In genomic region chrX:112947521-112947920, GRCm38 (mm10) we compare ENCODE assay signal across 16 mouse cellular contexts.
"Had no signal": no experiment of that assay in that cellular context is flagged by ENCODE, and none has a peak within 500 bp of the region (broad histone marks: within the 10 kb centered on the region; RNA-seq: fewer than 3 reads in every experiment).

No protein-coding gene starts in this region.

- H3K9me3 ChIP-seq: midbrain, embryonic 10.5 days; midbrain, embryonic 12.5 days; neural tube, embryonic 12.5 days; stomach, embryonic 15.5 days had no signal

- ATAC-seq: midbrain, embryonic 16.5 days had no signal

- H3K4me1 ChIP-seq: midbrain, embryonic 10.5 days; midbrain, embryonic 12.5 days; neural tube, embryonic 12.5 days; stomach, embryonic 15.5 days had no signal

- H3K4me3 ChIP-seq: midbrain, embryonic 10.5 days; midbrain, embryonic 12.5 days; myocyte; neural tube, embryonic 12.5 days; stomach, embryonic 15.5 days had no signal

- H3K27ac ChIP-seq: midbrain, embryonic 10.5 days; midbrain, embryonic 12.5 days; neural tube, embryonic 12.5 days; stomach, embryonic 15.5 days; stomach, postnatal 0 days had no signal

- H3K9ac ChIP-seq: lung, embryonic 14.5 days; midbrain, embryonic 12.5 days; neural tube, embryonic 12.5 days; stomach, embryonic 15.5 days had no signal

- H3K27me3 ChIP-seq: midbrain, embryonic 12.5 days; neural tube, embryonic 12.5 days; stomach, embryonic 15.5 days had no signal

- H3K4me2 ChIP-seq: lung, embryonic 14.5 days; midbrain, embryonic 12.5 days; neural tube, embryonic 12.5 days; stomach, embryonic 15.5 days had no signal

- DNase-seq: lung, adult 18-20 months; lung, embryonic 14.5 days; lung, postnatal 10 days; lung, postnatal 4 days; midbrain, embryonic 14.5 days; right cerebral cortex, postnatal 14 days; thymus, adult 2 months; thymus, postnatal 25 days; thymus, postnatal 4 days had no signal

- H3K36me3 ChIP-seq: midbrain, embryonic 10.5 days; midbrain, embryonic 12.5 days; neural tube, embryonic 12.5 days; stomach, embryonic 15.5 days had no signal
